ENCODE assay signal across 7 mouse cellular contexts in genomic region chr6:101377935-101378609, GRCm38 (mm10). TPM values are rescaled to one million over a fixed set of nuclear protein-coding genes. Genes with fewer than 3 reads are reported as not detected.
DNase-seq lines count a peak whose midpoint lies in the region; ATAC-seq and TF ChIP-seq lines count a peak whose summit lies in the region.

No protein-coding gene starts in this region.

- H3K9ac ChIP-seq in heart, embryonic 12.5 days: peak overlapping the region; percentile 88
- peak overlapping the region; percentile 65 for H3K9ac ChIP-seq in kidney, embryonic 15.5 days
- H3K9ac ChIP-seq in liver, embryonic 15.5 days: no peak overlapping the region

- H3K9me3 ChIP-seq in heart, embryonic 12.5 days (replicated peaks): no peaks in the 10 kb centered on the region
- H3K9me3 ChIP-seq in kidney, embryonic 15.5 days (replicated peaks): no peaks in the 10 kb centered on the region
- H3K9me3 ChIP-seq in liver, embryonic 15.5 days (replicated peaks): no peaks in the 10 kb centered on the region

- peak; percentile 95 for TF ChIP-seq POLR2A in embryonic fibroblast, embryonic 13.5 days (IDR thresholded peaks at IDR 0.05; ENCODE audit: low read depth, low read length)

- peak overlapping the region; percentile 49 for H3K4me3 ChIP-seq in embryonic fibroblast, embryonic 13.5 days (ENCODE audit: insufficient read depth, low read length)
- H3K4me3 ChIP-seq in heart, embryonic 12.5 days: peak overlapping the region; percentile 78
- peak overlapping the region; percentile 71 for H3K4me3 ChIP-seq in kidney, embryonic 15.5 days (replicated peaks)
- H3K4me3 ChIP-seq in liver, embryonic 15.5 days (replicated peaks): peak overlapping the region; percentile 51

- no peaks in the 10 kb centered on the region; the same call in 1 of the 2 replicates for H3K4me1 ChIP-seq in embryonic fibroblast, embryonic 13.5 days (ENCODE audit: control insufficient read depth, insufficient read depth, low read length)
- H3K4me1 ChIP-seq in heart, embryonic 12.5 days (replicated peaks): peaks cover 20% of the 10 kb centered on the region
- peaks cover 45% of the 10 kb centered on the region for H3K4me1 ChIP-seq in kidney, embryonic 15.5 days
- peaks cover 11% of the 10 kb centered on the region for H3K4me1 ChIP-seq in liver, embryonic 15.5 days (replicated peaks)

- peak; percentile 87 for ATAC-seq in heart, embryonic 12.5 days (ENCODE audit: insufficient number of reproducible peaks, low FRiP score)
- peak; percentile 94 for ATAC-seq in kidney, embryonic 15.5 days (replicated peaks; ENCODE audit: low FRiP score)
- ATAC-seq in liver, embryonic 15.5 days (ENCODE audit: insufficient read depth): peak; percentile 29; the same call in 1 of the 2 replicates

- peak overlapping the region; percentile 27; the same call in 1 of the 2 replicates for H3K27ac ChIP-seq in embryonic fibroblast, embryonic 13.5 days (ENCODE audit: insufficient read depth, low read length)
- H3K27ac ChIP-seq in heart, embryonic 12.5 days (ENCODE audit: poor library complexity, severe bottlenecking): peak overlapping the region; percentile 94
- peak overlapping the region; percentile 89 for H3K27ac ChIP-seq in kidney, embryonic 15.5 days
- H3K27ac ChIP-seq in liver, embryonic 15.5 days (replicated peaks): no peak overlapping the region

- H3K27me3 ChIP-seq in heart, embryonic 12.5 days (replicated peaks): no peaks in the 10 kb centered on the region
- peaks cover 46% of the 10 kb centered on the region for H3K27me3 ChIP-seq in kidney, embryonic 15.5 days
- H3K27me3 ChIP-seq in liver, embryonic 15.5 days: peaks cover 57% of the 10 kb centered on the region

- under 1% methylated on average over 25 of the region's 29 CpGs for WGBS in heart, embryonic 12.5 days
- WGBS in kidney, embryonic 15.5 days: under 1% methylated on average over 29 of the region's 29 CpGs
- WGBS in liver, embryonic 15.5 days (ENCODE audit: insufficient replicate concordance): 1% methylated on average over 29 of the region's 29 CpGs

- DNase-seq in adrenal gland, postnatal 25 days: peak; percentile 84
- DNase-seq in ovary, adult 18-20 months (ENCODE audit: low spot score): peak; percentile 47
- no peak for DNase-seq in spleen, postnatal 4 days (ENCODE audit: low spot score in 2 of 2)

- peak overlapping the region; percentile 93 for H3K4me2 ChIP-seq in heart, embryonic 12.5 days
- peak overlapping the region; percentile 98 for H3K4me2 ChIP-seq in kidney, embryonic 15.5 days
- H3K4me2 ChIP-seq in liver, embryonic 15.5 days: peak overlapping the region; percentile 64

- H3K36me3 ChIP-seq in heart, embryonic 12.5 days: peaks cover 3% of the 10 kb centered on the region; the same call in 1 of the 2 replicates
- H3K36me3 ChIP-seq in kidney, embryonic 15.5 days: no peaks in the 10 kb centered on the region
- no peaks in the 10 kb centered on the region for H3K36me3 ChIP-seq in liver, embryonic 15.5 days (replicated peaks)

- TF ChIP-seq CTCF in embryonic fibroblast, embryonic 13.5 days (IDR thresholded peaks at IDR 0.05; ENCODE audit: borderline replicate concordance, insufficient read depth, low read length): no peak

RNA-seq across cellular contexts. Expression of gene Pdzrn3, which starts 0.4 kb away (rescaled TPM):
- 16.6 and 22.2 TPM in 2 replicates for total RNA-seq in adrenal gland, postnatal 25 days (2021)
- 65.4 and 67.9 TPM in 2 replicates for polyA plus RNA-seq in embryonic fibroblast, embryonic 13.5 days (2011; ENCODE audit: insufficient read length, low read depth, missing spikeins)
- 13.6 and 14.0 TPM in 2 replicates for polyA plus RNA-seq in heart, embryonic 12.5 days (2016; fragmentation: Nextera tagmentation; extraction: Ambion mirVana)
- 9.3 and 9.9 TPM in 2 replicates for polyA plus RNA-seq in kidney, embryonic 15.5 days (2015; fragmentation: Nextera tagmentation; extraction: Ambion mirVana)
- polyA plus RNA-seq in liver, embryonic 15.5 days (2015; fragmentation: Nextera tagmentation; extraction: Ambion mirVana): 0.46 and 0.51 TPM in 2 replicates

Comparison
In these comparisons a context has a peak if more than half of its experiments do, and no peak if none do; other contexts are left out.
1. DNase-seq: peak in adrenal gland, postnatal 25 days (single experiment) and ovary, adult 18-20 months (single experiment); none in spleen, postnatal 4 days (0 of 2).
2. ATAC-seq: peak in every context shown above with its lines; median percentile 94 in kidney, embryonic 15.5 days; 87 in heart, embryonic 12.5 days; 29 in liver, embryonic 15.5 days.
3. Peak in every context shown above with its lines, with median percentiles within 50 percentile points of each other: H3K4me3 ChIP-seq and H3K4me2 ChIP-seq.